ENCODE assay signal across 8 mouse cellular contexts in genomic region chr7:29288942-29289638, GRCm38 (mm10). TPM values are rescaled to one million over a fixed set of nuclear protein-coding genes. Genes with fewer than 3 reads are reported as not detected.
A peak's percentile ranks its signal among the peaks of the same experiment; 100 is the strongest.
DNase-seq lines count a peak whose midpoint lies in the region; ATAC-seq and TF ChIP-seq lines count a peak whose summit lies in the region.

TSS of gene Ppp1r14a (plus strand) at chr7:29289308.

- peak within 1 kb of the TSS; percentile 92 for H3K4me2 ChIP-seq in heart, embryonic 16.5 days (ENCODE audit: low read depth, low read length)
- peak within 1 kb of the TSS; percentile 73 for H3K4me2 ChIP-seq in lung, postnatal 0 days (replicated peaks; ENCODE audit: low read depth, low read length)

- TF ChIP-seq CTCF in lung, postnatal 0 days (IDR thresholded peaks at IDR 0.05), result peak; percentile 83

- H3K36me3 ChIP-seq in erythroblast, embryonic 14.5 days (ENCODE audit: control insufficient read depth), result no peaks in the 10 kb centered on the region
- H3K36me3 ChIP-seq in heart, embryonic 16.5 days (ENCODE audit: control insufficient read depth, insufficient read depth), result no peaks in the 10 kb centered on the region
- no peaks in the 10 kb centered on the region for H3K36me3 ChIP-seq in lung, postnatal 0 days (ENCODE audit: insufficient read depth, low read length)

- ATAC-seq in heart, embryonic 16.5 days (replicated peaks; ENCODE audit: extremely low read depth, insufficient read depth, low FRiP score), result peak; percentile 46
- ATAC-seq in lung, postnatal 0 days, result peak; percentile 24

- H3K4me1 ChIP-seq in erythroblast, embryonic 14.5 days (ENCODE audit: control insufficient read depth), result peaks cover 19% of the 10 kb centered on the region
- peaks cover 19% of the 10 kb centered on the region for H3K4me1 ChIP-seq in heart, embryonic 16.5 days (ENCODE audit: control insufficient read depth, insufficient read depth, low read length)
- H3K4me1 ChIP-seq in lung, postnatal 0 days (ENCODE audit: insufficient read depth, low read depth, low read length), result peaks cover 9% of the 10 kb centered on the region; the same call in 1 of the 2 replicates

- peak within 1 kb of the TSS; percentile 78 for H3K9ac ChIP-seq in heart, embryonic 16.5 days (ENCODE audit: low read length)
- peak within 1 kb of the TSS; percentile 66 for H3K9ac ChIP-seq in lung, postnatal 0 days (replicated peaks; ENCODE audit: low read depth)

- TF ChIP-seq EP300 in lung, postnatal 0 days (IDR thresholded peaks at IDR 0.05), result no peak

- H3K27ac ChIP-seq in heart, embryonic 16.5 days (ENCODE audit: low read length), result peak within 1 kb of the TSS; percentile 68
- H3K27ac ChIP-seq in lung, postnatal 0 days (ENCODE audit: low read length), result peak within 1 kb of the TSS; percentile 95

- H3K27me3 ChIP-seq in erythroblast, embryonic 14.5 days (ENCODE audit: control insufficient read depth), result peaks cover 15% of the 10 kb centered on the region
- peaks cover 5% of the 10 kb centered on the region; the same call in 1 of the 2 replicates for H3K27me3 ChIP-seq in heart, embryonic 16.5 days (ENCODE audit: control insufficient read depth, insufficient read depth, low read length)
- H3K27me3 ChIP-seq in lung, postnatal 0 days (replicated peaks; ENCODE audit: insufficient read depth, low read length), result no peaks in the 10 kb centered on the region

- H3K4me3 ChIP-seq in erythroblast, embryonic 14.5 days (replicated peaks), result peak within 1 kb of the TSS; percentile 61
- H3K4me3 ChIP-seq in heart, embryonic 16.5 days (ENCODE audit: low read length), result peak within 1 kb of the TSS; percentile 72
- H3K4me3 ChIP-seq in lung, postnatal 0 days (ENCODE audit: low read depth, low read length), result peak within 1 kb of the TSS; percentile 53

- no peaks in the 10 kb centered on the region for H3K9me3 ChIP-seq in erythroblast, embryonic 14.5 days (ENCODE audit: control insufficient read depth, low read length)
- no peaks in the 10 kb centered on the region for H3K9me3 ChIP-seq in heart, embryonic 16.5 days (replicated peaks; ENCODE audit: control insufficient read depth, low read length)
- H3K9me3 ChIP-seq in lung, postnatal 0 days (ENCODE audit: low read length), result no peaks in the 10 kb centered on the region

- peak; percentile 55 to 69 for DNase-seq in CD8-positive naive resting alpha-beta T cell, adult 2 months (ENCODE audit: low read depth in 2 of 2, low spot score in 2 of 2)
- peak; percentile 46 to 64 for DNase-seq in adrenal gland, postnatal 4 days (ENCODE audit: low spot score in 2 of 2)
- no peak for DNase-seq in large intestine, adult 2 months (ENCODE audit: low read depth, low spot score)
- DNase-seq in lung, postnatal 0 days (ENCODE audit: low spot score), result peak; percentile 81
- DNase-seq in ovary, postnatal 36 days (ENCODE audit: low spot score), result peak; percentile 79
- peak; percentile 68 to 72 for DNase-seq in urinary bladder, postnatal 36 days (ENCODE audit: low spot score in 2 of 2)

- WGBS in heart, embryonic 16.5 days, result 1% methylated on average over 59 of the region's 59 CpGs
- WGBS in large intestine, adult 2 months, result 2% methylated on average over 59 of the region's 59 CpGs
- under 1% methylated on average over 56 of the region's 59 CpGs for WGBS in lung, postnatal 0 days

RNA-seq across cellular contexts. Expression of gene Ppp1r14a, which starts in this region (rescaled TPM):
- total RNA-seq in adrenal gland, postnatal 4 days (2021), result 10 to 100 TPM; 14.3 to 15.0 TPM
- polyA plus RNA-seq in erythroblast, embryonic 14.5 days (2012), result 0.07 TPM in 1 of 2 replicates, not detected in the other
- 14.2 and 25.4 TPM in 2 replicates for polyA plus RNA-seq in heart, embryonic 16.5 days (2015; fragmentation: Nextera tagmentation; extraction: Ambion mirVana)
- 31.2 and 33.4 TPM in 2 replicates for polyA plus RNA-seq in large intestine, adult 2 months (2012; rRNA removed)
- 222 and 246 TPM in 2 replicates for polyA plus RNA-seq in lung, postnatal 0 days (2015; fragmentation: Nextera tagmentation; extraction: Ambion mirVana)

Comparison
In these comparisons a context has a peak if more than half of its experiments do, and no peak if none do; other contexts are left out.
1. RNA of gene Ppp1r14a (polyA plus RNA-seq): 222 to 246 TPM in lung, postnatal 0 days, 31.2 to 33.4 TPM in large intestine, adult 2 months and 14.2 to 25.4 TPM in heart, embryonic 16.5 days; 0.07 TPM in erythroblast, embryonic 14.5 days; every median in the first group is over 10 times any median in the second.
2. Peak in every context shown above with its lines, with median percentiles within 50 percentile points of each other: H3K4me3 ChIP-seq.